Mouse (Mus musculus) midbrain, embryonic 11.5 days (tissue): ENCODE results near the gene Ttc39b. TPM values are rescaled to one million over a fixed set of nuclear protein-coding genes. Genes with fewer than 3 reads are reported as not detected.

ENCODE experiments used
- ATAC-seq: fragments of 200-750 bp; cut with Nextera tagmentation; 2 replicates; pipeline ENCODE4 v1.8.0; 2017; ENCODE audit warnings: moderate TSS enrichment, moderate library complexity; ENCODE audit not compliant: low FRiP score
- DNase-seq: peaks from one replicate; pipeline ENCODE4 v3.0.0; 2015; ENCODE audit warnings: low spot score; ENCODE audit errors: missing footprints
- H3K27ac ChIP-seq: fragments of 300-500 bp; sonication (generic); 2 replicates; pipeline ENCODE4 v1.5.1; 2014; ENCODE audit warnings: low read depth, low read length
- H3K27me3 ChIP-seq: fragments of 300-500 bp; sonication (generic); 2 replicates; pipeline ENCODE4 v1.6.1; 2014; ENCODE audit warnings: mild to moderate bottlenecking, low read length, moderate library complexity, mixed read lengths; ENCODE audit not compliant: control insufficient read depth, insufficient read depth
- H3K36me3 ChIP-seq: fragments of 300-500 bp; sonication (generic); 2 replicates; pipeline ENCODE4 v1.6.1; 2014; ENCODE audit warnings: mild to moderate bottlenecking, low read length, moderate library complexity, mixed read lengths; ENCODE audit not compliant: control insufficient read depth, insufficient read depth
- H3K4me1 ChIP-seq: fragments of 300-500 bp; sonication (generic); 2 replicates; pipeline ENCODE4 v1.6.1; 2014; ENCODE audit warnings: low read length; ENCODE audit not compliant: control insufficient read depth, insufficient read depth
- H3K4me2 ChIP-seq: fragments of 300-500 bp; sonication (generic); 2 replicates; pipeline ENCODE4 v1.6.1; 2014; ENCODE audit warnings: mild to moderate bottlenecking, moderate library complexity
- H3K4me3 ChIP-seq: fragments of 300-500 bp; sonication (generic); 2 replicates; pipeline ENCODE4 v1.5.1; 2014; ENCODE audit warnings: low read depth, low read length
- H3K9ac ChIP-seq: fragments of 300-500 bp; sonication (generic); 2 replicates; pipeline ENCODE4 v1.6.1; 2014; ENCODE audit warnings: low read length
- H3K9me3 ChIP-seq: fragments of 300-500 bp; sonication (generic); 2 replicates; pipeline ENCODE4 v1.6.1; 2016; ENCODE audit warnings: low read length; ENCODE audit not compliant: control insufficient read depth
- WGBS: fragments of 180-500 bp; shearing (Covaris S2); extraction: QIAGEN DNeasy Blood & Tissue Kit; methylation state at CpG from one replicate; pipeline ENCODE4 v1.1.7; 2014; 5-methylcytosine and 5-hydroxymethylcytosine counted together
- polyA plus RNA-seq: library from polyadenylated mRNA; unstranded; fragments of >200 nt; fragmentation: Nextera tagmentation; extraction: Ambion mirVana; gene quantifications from 2 replicates; pipeline ENCODE4 v1.2.1, GENCODE M21; 2014

The Ttc39b gene
- polyA plus RNA-seq, 1 experiment from 2014 or later = 1.9 TPM

DNA sequence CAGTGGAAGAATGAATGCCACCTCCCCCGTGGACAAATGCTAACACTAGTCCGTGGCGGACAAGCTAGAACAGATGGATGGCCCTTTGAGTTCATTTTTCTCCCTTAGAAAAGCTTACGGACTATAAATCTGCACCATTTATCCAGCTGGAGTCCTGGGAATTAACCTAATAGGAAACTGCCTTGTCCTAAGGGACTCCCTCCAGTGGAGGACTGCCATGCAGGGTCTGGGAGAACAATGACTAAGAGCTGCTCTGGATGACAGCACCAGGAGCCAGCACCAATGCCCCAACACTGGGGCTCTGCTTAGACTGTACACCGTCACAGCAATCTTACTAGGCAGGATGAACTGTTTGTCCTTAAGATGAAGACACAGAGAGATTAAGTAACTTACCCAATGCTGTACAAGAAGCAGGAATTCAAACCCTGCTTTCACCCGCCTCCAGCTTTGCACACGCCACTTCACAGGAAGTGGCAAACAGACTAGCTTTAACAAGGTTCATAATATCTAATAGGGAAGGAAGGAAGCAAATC, 9.7 kb downstream of the Ttc39b start:
- no peak overlapping the region for H3K27ac ChIP-seq

DNA sequence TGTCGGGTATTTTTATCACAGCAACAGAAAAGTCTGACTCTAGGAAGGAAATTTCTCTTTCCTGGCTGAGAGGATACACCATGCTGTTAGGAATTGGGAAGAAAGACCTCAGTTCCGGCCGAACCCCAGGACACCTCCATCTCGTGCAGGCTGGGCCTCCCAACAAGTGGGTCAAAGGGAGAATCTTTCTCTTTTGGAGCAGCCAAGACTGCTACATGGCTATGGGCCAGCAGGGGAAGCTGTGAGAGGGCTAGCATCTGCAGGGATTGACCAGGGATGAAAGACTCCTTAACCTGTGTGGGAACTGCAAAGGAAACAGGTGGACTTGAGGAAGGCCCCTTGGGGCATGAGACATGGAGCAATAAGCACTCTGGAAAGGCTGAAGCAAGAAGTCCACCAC, 11.7 kb downstream of the Ttc39b start:
- Histone ChIP-seq H3K4me3 (no peak overlapping the region), H3K9me3 (no peaks in the 10 kb centered on the region), H3K4me1 (no peaks in the 10 kb centered on the region), H3K27ac (no peak overlapping the region), H3K9ac (no peak overlapping the region), H3K4me2 (no peak overlapping the region), H3K36me3 (no peaks in the 10 kb centered on the region), H3K27me3 (no peaks in the 10 kb centered on the region)
- 78% methylated on average over 4 of the region's 4 CpGs for WGBS
- ATAC-seq = no peak
- DNase-seq = no peak

More for the DNA sequence above, 9.7 kb downstream of the Ttc39b start:
- H3K4me3 ChIP-seq = no peak overlapping the region
- ATAC-seq (no peak), DNase-seq (peak; percentile 81)
- WGBS = 85% methylated on average over 7 of the region's 7 CpGs
- H3K4me1 ChIP-seq = no peaks in the 10 kb centered on the region
- H3K9ac ChIP-seq = no peak overlapping the region
- H3K4me2 ChIP-seq = no peak overlapping the region
- no peaks in the 10 kb centered on the region for H3K27me3 ChIP-seq
- H3K9me3 ChIP-seq = no peaks in the 10 kb centered on the region
- H3K36me3 ChIP-seq = no peaks in the 10 kb centered on the region

DNA sequence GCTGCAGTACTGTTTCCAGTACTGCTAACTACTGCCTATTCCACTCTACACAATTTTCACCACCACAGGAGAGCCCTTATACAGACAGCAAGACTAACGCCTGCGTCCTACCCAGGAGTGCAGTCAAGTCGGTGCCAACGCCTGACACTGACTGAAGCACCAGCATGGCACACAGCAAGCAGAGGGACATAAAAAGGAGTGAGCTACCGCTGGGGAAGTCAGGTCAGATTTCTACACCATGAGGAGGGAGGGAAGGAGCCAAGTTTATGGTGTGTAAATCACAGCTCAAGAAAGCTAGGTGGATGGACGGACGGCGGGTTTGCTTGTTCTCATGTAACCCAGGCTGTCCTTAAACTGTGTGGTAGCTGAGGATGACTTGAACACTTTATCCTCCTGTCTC, 12.6 kb downstream of the Ttc39b start:
- WGBS = 92% methylated on average over 8 of the region's 8 CpGs
- Histone ChIP-seq H3K4me2 (no peak overlapping the region), H3K9me3 (no peaks in the 10 kb centered on the region), H3K4me3 (no peak overlapping the region), H3K4me1 (no peaks in the 10 kb centered on the region), H3K9ac (no peak overlapping the region), H3K27me3 (no peaks in the 10 kb centered on the region), H3K27ac (no peak overlapping the region), H3K36me3 (no peaks in the 10 kb centered on the region)
- DNase-seq (no peak), ATAC-seq (no peak)

DNA sequence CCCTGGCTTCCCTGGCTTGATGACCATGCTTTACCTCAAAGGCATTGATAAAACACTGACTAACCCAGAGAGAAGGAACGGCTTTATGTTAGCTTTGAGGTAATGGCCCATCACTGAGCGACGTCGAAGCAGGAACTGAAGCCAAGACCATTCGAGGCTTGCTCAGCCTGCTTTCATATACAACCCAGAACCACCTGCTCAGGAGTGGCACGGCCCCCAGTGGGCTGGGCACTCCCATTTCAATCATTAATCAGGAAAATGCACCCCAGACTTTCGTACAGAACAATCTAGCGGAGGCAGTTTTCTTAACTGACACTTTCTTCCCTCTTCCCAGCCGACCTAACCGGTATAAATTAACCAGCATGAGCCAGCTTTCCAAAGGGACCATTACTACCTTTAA, 13.1 kb downstream of the Ttc39b start:
- Histone ChIP-seq H3K9ac (no peak overlapping the region), H3K9me3 (no peaks in the 10 kb centered on the region), H3K36me3 (no peaks in the 10 kb centered on the region), H3K27me3 (no peaks in the 10 kb centered on the region), H3K4me3 (no peak overlapping the region), H3K4me2 (no peak overlapping the region), H3K4me1 (no peaks in the 10 kb centered on the region), H3K27ac (no peak overlapping the region)
- ATAC-seq = no peak
- no peak for DNase-seq
- WGBS = 88% methylated on average over 10 of the region's 10 CpGs

DNA sequence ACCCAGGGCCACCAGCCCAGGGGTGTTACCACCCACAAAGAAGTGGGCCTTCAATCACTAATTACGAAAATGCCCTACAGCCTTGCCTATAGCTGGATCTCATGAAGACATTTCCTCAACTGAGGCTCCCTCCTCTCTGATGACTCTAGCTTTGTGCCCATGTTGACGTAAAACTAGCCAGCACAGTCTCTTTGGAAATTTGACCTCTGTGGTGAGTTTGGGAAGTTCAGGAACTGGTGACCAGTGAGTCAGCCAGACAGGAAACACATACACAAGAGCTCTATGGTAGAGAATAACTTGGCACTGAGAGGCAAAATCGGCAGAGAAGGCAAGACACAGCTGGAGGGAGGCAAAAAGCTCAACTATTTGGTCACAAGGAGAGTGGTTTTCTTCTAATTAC, 15.1 kb downstream of the Ttc39b start:
- H3K27ac ChIP-seq = no peak overlapping the region
- DNase-seq (no peak), ATAC-seq (no peak)
- no peak overlapping the region for H3K9ac ChIP-seq
- no peak overlapping the region for H3K4me2 ChIP-seq
- H3K36me3 ChIP-seq = no peaks in the 10 kb centered on the region
- H3K4me3 ChIP-seq = no peak overlapping the region
- no peaks in the 10 kb centered on the region for H3K27me3 ChIP-seq
- H3K9me3 ChIP-seq = no peaks in the 10 kb centered on the region
- no peaks in the 10 kb centered on the region for H3K4me1 ChIP-seq
- 75% methylated on average over 3 of the region's 3 CpGs for WGBS

DNA sequence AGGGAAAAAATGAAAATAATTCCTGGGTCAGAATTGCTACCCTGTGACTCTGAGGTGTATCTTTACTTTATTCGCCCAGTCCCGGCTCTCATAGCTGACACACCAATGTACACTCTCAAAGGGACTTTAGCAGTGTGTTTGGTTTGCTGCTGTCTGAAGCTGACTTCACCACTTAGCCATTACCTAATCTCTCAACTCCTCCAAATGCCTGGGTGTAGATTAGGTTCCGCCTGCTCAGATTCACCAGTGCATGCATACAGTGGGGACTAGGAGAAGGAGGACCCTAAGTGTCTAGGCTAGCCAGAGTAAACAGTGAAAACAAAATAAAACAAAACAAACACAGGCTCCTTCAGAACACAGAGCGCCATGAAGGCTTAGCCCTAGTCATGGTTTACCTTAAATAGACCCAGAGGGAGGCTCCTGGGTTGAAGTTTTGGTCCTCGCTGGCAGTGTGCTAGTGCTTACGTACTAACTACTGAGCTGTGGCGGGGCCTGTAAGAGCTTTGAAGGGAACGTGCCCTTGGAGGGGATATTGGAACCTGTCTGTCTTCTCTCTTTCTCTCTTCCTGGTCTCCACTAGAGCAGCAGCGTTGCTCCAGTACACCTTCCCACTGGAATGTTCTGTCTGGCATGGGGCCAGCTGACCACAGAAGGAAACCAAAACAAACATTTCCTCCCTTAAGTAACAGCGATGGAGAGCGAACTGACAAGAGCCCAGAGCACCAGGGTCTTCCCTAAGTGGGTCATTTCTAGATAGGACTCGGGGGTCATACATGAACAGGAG, 16.2 kb downstream of the Ttc39b start:
- H3K9me3 ChIP-seq = no peaks in the 10 kb centered on the region
- H3K27ac ChIP-seq = no peak overlapping the region
- no peaks in the 10 kb centered on the region for H3K4me1 ChIP-seq
- H3K9ac ChIP-seq = no peak overlapping the region
- H3K27me3 ChIP-seq = no peaks in the 10 kb centered on the region
- 80% methylated on average over 12 of the region's 12 CpGs for WGBS
- H3K4me3 ChIP-seq = no peak overlapping the region
- no peak overlapping the region for H3K4me2 ChIP-seq
- no peaks in the 10 kb centered on the region for H3K36me3 ChIP-seq
- DNase-seq = no peak
- no peak for ATAC-seq

DNA sequence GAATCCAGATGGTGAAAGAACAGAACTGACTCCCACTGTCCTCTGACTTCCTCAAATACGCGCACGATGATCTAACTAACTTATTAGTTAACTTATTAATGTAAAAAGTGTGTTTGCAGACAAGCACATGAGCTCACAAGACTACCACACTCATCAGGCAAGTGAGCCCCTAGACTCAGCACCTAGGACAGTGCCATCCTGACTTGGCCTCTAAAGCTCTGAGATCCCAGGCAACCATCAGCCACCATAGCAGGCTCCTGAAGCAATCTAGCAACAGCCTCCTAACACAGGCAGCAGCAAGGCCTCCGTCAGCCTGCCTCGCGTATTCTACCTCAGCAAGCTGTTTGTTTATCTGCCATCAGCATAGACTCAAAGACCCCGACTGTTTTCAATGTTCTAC, 17.2 kb downstream of the Ttc39b start:
- WGBS = 88% methylated on average over 7 of the region's 7 CpGs
- no peak overlapping the region for H3K9ac ChIP-seq

DNA sequence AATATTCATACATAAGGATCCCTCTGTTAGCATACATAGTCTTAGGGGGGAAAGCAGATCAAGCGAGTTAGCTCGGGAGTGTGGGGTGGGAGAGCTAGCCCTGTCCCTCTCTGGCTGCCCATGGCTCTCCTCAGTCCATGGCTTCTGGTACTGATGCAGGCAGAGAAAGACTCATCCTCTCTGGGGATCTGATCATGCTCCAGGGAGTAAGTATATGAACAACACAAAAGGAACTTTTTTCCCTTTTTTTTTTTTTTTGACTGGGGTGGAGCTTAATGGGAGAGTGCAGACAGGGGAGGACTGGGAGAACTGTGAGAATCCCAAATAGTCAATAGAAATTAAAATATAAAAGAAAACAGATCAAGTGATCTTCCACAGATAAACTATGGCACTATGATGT, 19.0 kb downstream of the Ttc39b start:
- Histone ChIP-seq H3K4me3 (no peak overlapping the region), H3K36me3 (no peaks in the 10 kb centered on the region), H3K27me3 (no peaks in the 10 kb centered on the region), H3K4me2 (no peak overlapping the region), H3K9me3 (no peaks in the 10 kb centered on the region), H3K9ac (no peak overlapping the region), H3K4me1 (no peaks in the 10 kb centered on the region), H3K27ac (no peak overlapping the region)
- DNase-seq (no peak), ATAC-seq (no peak)
- WGBS = 84% methylated on average over 2 of the region's 2 CpGs

More for the DNA sequence above, 17.2 kb downstream of the Ttc39b start:
- Histone ChIP-seq H3K27ac (no peak overlapping the region), H3K9me3 (no peaks in the 10 kb centered on the region), H3K4me3 (no peak overlapping the region), H3K4me2 (no peak overlapping the region), H3K36me3 (no peaks in the 10 kb centered on the region), H3K27me3 (no peaks in the 10 kb centered on the region), H3K4me1 (no peaks in the 10 kb centered on the region)
- DNase-seq (no peak), ATAC-seq (no peak)

DNA sequence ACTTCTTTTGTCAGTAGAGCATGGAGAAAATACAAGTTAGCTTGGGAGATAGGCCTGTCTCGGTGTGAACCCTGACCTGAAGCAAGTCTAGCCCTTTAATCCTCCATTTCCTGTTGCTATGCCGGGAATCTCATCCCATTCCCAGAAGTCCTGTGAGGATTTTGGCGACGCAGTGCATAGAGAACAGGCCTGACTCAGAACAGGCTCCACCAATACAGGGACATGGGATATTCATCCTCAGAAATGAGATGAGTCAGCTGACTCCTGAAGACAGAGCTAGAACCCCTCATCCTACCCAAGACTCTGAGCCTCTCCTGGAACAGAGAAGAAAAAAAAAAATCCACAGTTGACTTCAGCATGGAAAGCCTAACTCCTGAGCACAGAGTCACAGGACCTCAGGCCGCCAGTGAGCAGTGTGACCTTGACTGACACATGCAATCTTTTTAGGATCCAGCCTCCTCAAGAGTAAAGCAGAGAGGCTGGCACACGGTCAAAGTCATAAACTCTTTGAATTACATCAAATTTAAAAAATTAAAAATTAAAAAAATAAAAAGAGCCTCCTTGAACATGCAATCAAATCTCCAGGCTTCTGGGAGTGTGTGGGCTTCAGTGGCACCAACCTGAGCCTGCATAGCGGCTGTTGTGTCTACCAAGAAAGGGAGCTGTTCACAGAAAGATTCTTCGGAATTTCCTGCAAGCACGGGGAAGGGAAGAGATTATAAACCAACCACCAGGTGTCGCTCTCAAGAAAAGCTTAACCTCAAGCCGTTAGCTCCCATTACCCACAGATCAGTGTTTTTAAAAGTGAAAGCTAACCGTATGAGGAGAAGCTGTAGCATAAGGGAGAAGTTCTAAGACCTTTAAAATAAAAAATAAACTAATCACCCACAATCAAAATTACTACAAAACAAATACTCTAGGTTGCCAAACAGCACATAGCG, 20.9 kb downstream of the Ttc39b start:
- ATAC-seq (peak; percentile 38; the same call in 1 of the 2 replicates), DNase-seq (peak; percentile 97)
- Histone ChIP-seq H3K4me2 (no peak overlapping the region), H3K9ac (no peak overlapping the region), H3K27ac (no peak overlapping the region), H3K4me1 (no peaks in the 10 kb centered on the region), H3K27me3 (no peaks in the 10 kb centered on the region), H3K9me3 (no peaks in the 10 kb centered on the region), H3K36me3 (no peaks in the 10 kb centered on the region), H3K4me3 (no peak overlapping the region)
- 40% methylated on average over 13 of the region's 13 CpGs for WGBS
